Mouse (Mus musculus) megakaryocyte, adult 5-6 weeks (primary cell): ENCODE measurements around the gene Spon1. TPM values are rescaled to one million over a fixed set of nuclear protein-coding genes. Genes with fewer than 3 reads are reported as not detected.

Source experiments
- ATAC-seq: 2 replicates; pipeline ENCODE4 v1.8.0; 2016; ENCODE audit warnings: mild to moderate bottlenecking, inconsistent platforms; ENCODE audit not compliant: poor library complexity, severe bottlenecking
- total RNA-seq, 2 experiments: library from RNA; stranded (forward) in 1 of 2; stranded (reverse) in 1 of 2; fragments of 153-499, 151-499 nt in 1 of 2; fragments of 221-1000, 200-1000 nt in 1 of 2; gene quantifications; 2 replicates each; pipeline versions ENCODE4 v1.2.3 to v1.2.4; 2015 to 2017

Gene Spon1
- total RNA-seq, 2 experiments from 2014 or later = 0.13 to 0.22 TPM

GRCm38 (mm10) chr7:114045814-114046213, 280.0 kb downstream of the Spon1 start:
- ATAC-seq = no peak

GRCm38 (mm10) chr7:114053720-114054119, 287.9 kb downstream of the Spon1 start:
- no peak for ATAC-seq

GRCm38 (mm10) chr7:114058166-114058565, 292.4 kb downstream of the Spon1 start:
- no peak for ATAC-seq

GRCm38 (mm10) chr7:114058927-114059441, 293.2 kb downstream of the Spon1 start:
- no peak for ATAC-seq

- no peak for ATAC-seq
These were observed 294.6 kb downstream of the Spon1 start for GRCm38 (mm10) chr7:114060445-114060844.

GRCm38 (mm10) chr7:114062451-114062850, 296.7 kb downstream of the Spon1 start:
- no peak for ATAC-seq

- no peak for ATAC-seq
These were observed 297.7 kb downstream of the Spon1 start for GRCm38 (mm10) chr7:114063534-114063933.

GRCm38 (mm10) chr7:114063966-114064365, 298.2 kb downstream of the Spon1 start:
- no peak for ATAC-seq

- ATAC-seq = no peak
These were observed 299.8 kb downstream of the Spon1 start for GRCm38 (mm10) chr7:114065407-114066185.

GRCm38 (mm10) chr7:114066529-114067178, 300.9 kb downstream of the Spon1 start:
- ATAC-seq = peak; percentile 95

- ATAC-seq = peak; percentile 22; the same call in 1 of the 2 replicates
These were observed 303.2 kb downstream of the Spon1 start for GRCm38 (mm10) chr7:114068956-114069533.

GRCm38 (mm10) chr7:114069726-114070457, 304.1 kb downstream of the Spon1 start:
- ATAC-seq = no peak

GRCm38 (mm10) chr7:114070458-114070840, 304.7 kb downstream of the Spon1 start:
- no peak for ATAC-seq

- ATAC-seq = no peak
These were observed 305.6 kb downstream of the Spon1 start for GRCm38 (mm10) chr7:114071395-114071794.

GRCm38 (mm10) chr7:114071851-114072616, 306.2 kb downstream of the Spon1 start:
- no peak for ATAC-seq

- ATAC-seq = no peak
These were observed 308.3 kb downstream of the Spon1 start for GRCm38 (mm10) chr7:114074133-114074532.

- no peak for ATAC-seq
These were observed 308.8 kb downstream of the Spon1 start for GRCm38 (mm10) chr7:114074595-114074994.

GRCm38 (mm10) chr7:114079343-114079742, 313.5 kb downstream of the Spon1 start:
- ATAC-seq = peak; percentile 61

GRCm38 (mm10) chr7:114080250-114080649, 314.5 kb downstream of the Spon1 start:
- ATAC-seq = no peak
